Mouse (Mus musculus) midbrain, embryonic 15.5 days (tissue): ENCODE data around the gene Comtd1. TPM values are rescaled to one million over a fixed set of nuclear protein-coding genes. Genes with fewer than 3 reads are reported as not detected.

Experiments used
- ATAC-seq: fragments of 200-750 bp; cut with Nextera tagmentation; replicated peaks from 2 replicates; pipeline ENCODE4 v1.8.0; 2017; ENCODE audit warnings: moderate TSS enrichment
- H3K27ac ChIP-seq: fragments of 300-500 bp; sonication (generic); 2 replicates; pipeline ENCODE4 v1.5.1; 2015; ENCODE audit warnings: mild to moderate bottlenecking, inconsistent platforms
- H3K27me3 ChIP-seq: fragments of 300-500 bp; sonication (generic); replicated peaks from 2 replicates; pipeline ENCODE4 v1.6.1; 2015; ENCODE audit warnings: inconsistent platforms
- H3K36me3 ChIP-seq: fragments of 300-500 bp; sonication (generic); replicated peaks from 2 replicates; pipeline ENCODE4 v1.6.1; 2015; ENCODE audit warnings: inconsistent platforms
- H3K4me1 ChIP-seq: fragments of 300-500 bp; sonication (generic); 2 replicates; pipeline ENCODE4 v1.6.1; 2015; ENCODE audit warnings: inconsistent platforms
- H3K4me2 ChIP-seq: fragments of 300-500 bp; sonication (generic); 2 replicates; pipeline ENCODE4 v1.6.1; 2015; ENCODE audit warnings: inconsistent platforms, mild to moderate bottlenecking, moderate library complexity
- H3K4me3 ChIP-seq: fragments of 300-500 bp; sonication (generic); 2 replicates; pipeline ENCODE4 v1.5.1; 2015; ENCODE audit warnings: mild to moderate bottlenecking, inconsistent platforms
- H3K9ac ChIP-seq: fragments of 300-500 bp; sonication (generic); 2 replicates; pipeline ENCODE4 v1.6.1; 2015; ENCODE audit warnings: mild to moderate bottlenecking, inconsistent platforms
- H3K9me3 ChIP-seq: fragments of 300-500 bp; sonication (generic); 2 replicates; pipeline ENCODE4 v1.6.1; 2016; ENCODE audit warnings: inconsistent platforms
- WGBS: fragments of 180-500 bp; shearing (Covaris S2); methylation state at CpG from one replicate; pipeline ENCODE4 v1.1.7; 2015; ENCODE audit warnings: mixed read lengths; 5-methylcytosine and 5-hydroxymethylcytosine counted together
- polyA plus RNA-seq: library from polyadenylated mRNA; unstranded; fragments of >200 nt; fragmentation: Nextera tagmentation; extraction: Ambion mirVana; gene quantifications from 2 replicates; pipeline ENCODE4 v1.2.1, GENCODE M21; 2015

The Comtd1 gene
- polyA plus RNA-seq, 1 experiment from 2014 or later: 52.3 TPM

DNA sequence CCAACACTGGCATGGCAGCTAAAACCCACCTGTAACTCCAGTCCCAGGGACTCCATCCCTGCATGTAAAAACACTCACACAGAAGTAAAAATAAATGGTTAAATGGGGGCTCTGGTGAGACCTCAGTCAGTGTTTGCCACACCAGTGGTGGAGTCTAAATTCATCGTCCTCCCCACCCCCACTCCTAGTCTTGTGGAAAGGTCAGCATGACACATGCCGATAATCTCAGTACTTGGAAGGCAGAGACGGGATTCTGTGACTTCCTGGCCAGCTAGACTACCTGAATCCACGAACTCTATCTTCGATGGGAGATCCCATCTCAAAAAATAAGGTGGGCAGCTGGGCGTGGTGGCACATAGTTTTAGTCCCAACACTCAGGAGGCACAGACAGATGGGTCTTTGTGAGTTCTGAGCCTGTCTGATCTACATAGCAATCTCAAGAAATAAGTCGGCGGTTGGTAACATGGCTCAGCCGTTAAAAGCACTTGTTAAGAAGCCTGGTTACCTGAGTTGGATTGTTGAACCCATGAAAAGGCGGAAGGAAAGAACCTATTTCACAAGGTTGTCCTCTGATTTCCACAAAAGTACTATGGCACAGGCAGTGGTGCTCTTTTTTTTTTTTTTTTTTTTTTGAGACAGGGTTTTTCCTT, 36.9 kb downstream of the Comtd1 start:
- no peaks in the 10 kb centered on the region for H3K36me3 ChIP-seq
- no peak overlapping the region for H3K27ac ChIP-seq
- H3K4me1 ChIP-seq: no peaks in the 10 kb centered on the region
- H3K9me3 ChIP-seq: no peaks in the 10 kb centered on the region
- no peak overlapping the region for H3K9ac ChIP-seq
- H3K4me3 ChIP-seq: no peak overlapping the region
- WGBS: 89% methylated on average over 10 of the region's 10 CpGs
- ATAC-seq: no peak
- H3K4me2 ChIP-seq: no peak overlapping the region
- H3K27me3 ChIP-seq: no peaks in the 10 kb centered on the region

DNA sequence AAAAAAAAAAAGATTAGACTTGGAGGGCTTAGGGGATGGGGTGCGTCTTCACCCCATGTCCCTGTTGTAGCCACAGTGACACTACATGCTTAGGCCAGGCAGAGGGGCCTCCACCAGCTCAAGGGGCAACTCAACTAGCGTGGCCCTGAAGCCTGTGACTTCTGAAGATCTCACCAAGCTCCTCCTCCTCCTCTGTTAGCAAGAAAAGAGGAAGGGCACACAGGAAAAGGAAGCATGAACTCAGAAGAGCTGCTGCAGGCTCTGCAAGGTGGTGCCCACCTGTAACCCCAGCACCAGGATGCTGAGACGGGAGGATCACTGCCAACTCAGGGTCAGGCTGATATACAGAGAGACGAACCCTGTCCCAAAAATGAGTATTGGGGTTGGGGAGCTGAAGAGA, 37.5 kb downstream of the Comtd1 start:
- Histone ChIP-seq H3K27me3 (no peaks in the 10 kb centered on the region), H3K4me3 (no peak overlapping the region), H3K4me2 (no peak overlapping the region), H3K36me3 (no peaks in the 10 kb centered on the region), H3K4me1 (no peaks in the 10 kb centered on the region), H3K9ac (no peak overlapping the region), H3K9me3 (no peaks in the 10 kb centered on the region), H3K27ac (no peak overlapping the region)
- WGBS: 94% methylated on average over 4 of the region's 4 CpGs
- ATAC-seq: no peak

DNA sequence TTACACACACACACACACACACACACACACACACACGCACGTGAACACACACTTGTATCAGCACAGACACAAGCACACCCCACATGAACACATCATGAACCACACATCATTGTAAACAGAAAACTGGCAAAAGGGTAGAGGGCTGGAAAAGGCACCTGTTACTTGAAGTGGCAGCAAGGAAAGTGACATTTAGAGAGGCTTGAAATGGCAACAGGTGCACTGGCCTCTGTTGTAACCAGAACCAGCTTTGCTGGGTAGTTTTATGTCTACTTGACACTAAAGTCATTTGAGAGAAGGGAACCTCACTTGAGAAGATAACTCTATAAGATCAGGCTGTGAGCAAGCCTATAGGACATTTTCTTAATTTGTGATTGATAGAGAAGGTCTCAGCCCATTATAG, 39.4 kb downstream of the Comtd1 start:
- ATAC-seq: no peak
- H3K27ac ChIP-seq: no peak overlapping the region
- H3K4me1 ChIP-seq: no peaks in the 10 kb centered on the region
- H3K9me3 ChIP-seq: no peaks in the 10 kb centered on the region
- no peak overlapping the region for H3K4me3 ChIP-seq
- no peaks in the 10 kb centered on the region for H3K36me3 ChIP-seq
- H3K27me3 ChIP-seq: no peaks in the 10 kb centered on the region
- no peak overlapping the region for H3K9ac ChIP-seq
- H3K4me2 ChIP-seq: no peak overlapping the region
- 88% methylated on average over 2 of the region's 2 CpGs for WGBS

DNA sequence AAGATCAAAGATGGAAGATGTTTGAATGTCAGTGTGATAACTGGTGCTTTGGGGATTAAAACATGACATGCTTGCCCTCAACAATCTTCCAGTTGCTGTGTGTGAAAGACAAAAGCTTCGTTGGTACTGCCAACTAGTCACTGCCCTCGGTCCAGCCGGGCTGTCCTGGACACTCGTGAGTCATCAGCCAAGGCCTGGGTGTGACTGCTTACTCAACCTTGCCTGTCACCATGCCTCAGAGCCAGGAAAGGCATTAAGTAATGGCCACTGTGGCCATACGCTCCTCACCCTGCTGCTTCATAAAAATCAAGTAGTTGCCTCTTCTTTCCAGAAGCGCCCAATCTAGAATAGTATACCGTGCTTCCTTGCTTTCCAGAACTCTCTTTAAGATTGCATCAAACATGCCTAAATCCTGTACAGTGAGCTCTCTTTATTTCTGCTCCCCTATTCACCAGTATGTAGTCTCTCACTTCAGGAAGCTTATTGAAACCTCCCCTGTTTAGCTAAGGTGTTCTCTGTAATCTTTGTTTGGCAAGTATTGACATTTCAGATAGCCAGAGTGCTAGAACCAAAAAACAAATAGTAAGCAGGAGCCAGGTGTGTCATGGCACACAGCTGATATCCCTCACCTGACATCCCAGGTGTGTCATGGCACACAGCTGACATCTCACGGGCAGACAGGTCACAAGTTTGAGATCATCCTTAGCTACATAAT, 40.4 kb downstream of the Comtd1 start:
- ATAC-seq: no peak
- no peak overlapping the region for H3K9ac ChIP-seq
- H3K27me3 ChIP-seq: no peaks in the 10 kb centered on the region
- no peaks in the 10 kb centered on the region for H3K36me3 ChIP-seq
- 91% methylated on average over 8 of the region's 8 CpGs for WGBS
- no peak overlapping the region for H3K27ac ChIP-seq
- no peak overlapping the region for H3K4me3 ChIP-seq
- no peaks in the 10 kb centered on the region for H3K4me1 ChIP-seq
- no peaks in the 10 kb centered on the region for H3K9me3 ChIP-seq
- no peak overlapping the region for H3K4me2 ChIP-seq

DNA sequence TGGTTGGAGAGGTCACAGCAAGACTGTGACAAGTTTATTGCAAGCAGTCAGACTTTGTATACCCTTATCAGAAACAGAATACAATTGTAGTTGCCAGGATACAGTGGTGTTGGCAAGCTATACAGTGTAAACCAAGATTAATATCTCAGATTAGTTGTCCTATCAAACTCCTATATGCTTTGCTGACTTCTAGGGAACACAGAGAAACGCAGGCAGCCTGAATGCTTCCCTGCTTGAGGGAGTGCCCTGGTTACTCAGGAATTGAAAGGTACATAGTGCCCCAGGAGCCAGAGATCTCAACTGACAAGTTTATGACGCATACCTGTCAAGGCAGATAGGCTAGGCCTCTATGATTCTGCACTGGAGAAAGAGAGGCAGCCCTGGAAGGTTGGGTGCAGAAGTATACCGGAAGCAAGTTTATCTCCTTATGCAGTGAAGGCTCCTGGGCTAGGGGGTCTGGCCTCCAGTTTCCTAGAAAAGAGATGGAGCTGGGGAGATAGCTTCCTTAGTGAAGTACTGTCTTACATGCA, 42.1 kb downstream of the Comtd1 start:
- H3K27me3 ChIP-seq: no peaks in the 10 kb centered on the region
- H3K4me1 ChIP-seq: no peaks in the 10 kb centered on the region
- no peak overlapping the region for H3K9ac ChIP-seq
- 83% methylated on average over 3 of the region's 3 CpGs for WGBS
- H3K4me3 ChIP-seq: no peak overlapping the region
- H3K4me2 ChIP-seq: no peak overlapping the region
- H3K36me3 ChIP-seq: no peaks in the 10 kb centered on the region
- H3K9me3 ChIP-seq: no peaks in the 10 kb centered on the region
- H3K27ac ChIP-seq: no peak overlapping the region
- no peak for ATAC-seq

DNA sequence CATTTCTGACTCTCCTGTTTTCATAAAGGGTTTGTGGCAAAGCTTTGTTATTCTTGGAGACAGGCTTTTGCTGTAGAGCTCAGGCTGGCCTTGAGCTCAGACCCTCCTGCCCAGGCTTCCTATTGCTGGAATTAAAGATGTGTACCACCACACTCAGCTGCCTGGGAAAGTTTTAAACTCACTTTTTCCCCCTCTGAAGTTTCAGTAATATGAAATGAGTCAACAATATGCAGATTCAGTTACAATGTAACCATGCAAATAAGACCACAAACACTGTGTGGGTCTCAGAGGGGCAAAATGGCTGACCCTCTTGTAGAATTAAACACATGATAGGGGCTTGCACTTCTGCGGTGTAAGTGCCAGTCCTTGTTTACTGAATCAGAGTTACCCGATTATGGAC, 42.6 kb downstream of the Comtd1 start:
- Histone ChIP-seq H3K36me3 (no peaks in the 10 kb centered on the region), H3K27ac (no peak overlapping the region), H3K4me2 (no peak overlapping the region), H3K4me3 (no peak overlapping the region), H3K9ac (no peak overlapping the region), H3K9me3 (no peaks in the 10 kb centered on the region), H3K27me3 (no peaks in the 10 kb centered on the region), H3K4me1 (no peaks in the 10 kb centered on the region)
- 93% methylated on average over 2 of the region's 2 CpGs for WGBS
- no peak for ATAC-seq

DNA sequence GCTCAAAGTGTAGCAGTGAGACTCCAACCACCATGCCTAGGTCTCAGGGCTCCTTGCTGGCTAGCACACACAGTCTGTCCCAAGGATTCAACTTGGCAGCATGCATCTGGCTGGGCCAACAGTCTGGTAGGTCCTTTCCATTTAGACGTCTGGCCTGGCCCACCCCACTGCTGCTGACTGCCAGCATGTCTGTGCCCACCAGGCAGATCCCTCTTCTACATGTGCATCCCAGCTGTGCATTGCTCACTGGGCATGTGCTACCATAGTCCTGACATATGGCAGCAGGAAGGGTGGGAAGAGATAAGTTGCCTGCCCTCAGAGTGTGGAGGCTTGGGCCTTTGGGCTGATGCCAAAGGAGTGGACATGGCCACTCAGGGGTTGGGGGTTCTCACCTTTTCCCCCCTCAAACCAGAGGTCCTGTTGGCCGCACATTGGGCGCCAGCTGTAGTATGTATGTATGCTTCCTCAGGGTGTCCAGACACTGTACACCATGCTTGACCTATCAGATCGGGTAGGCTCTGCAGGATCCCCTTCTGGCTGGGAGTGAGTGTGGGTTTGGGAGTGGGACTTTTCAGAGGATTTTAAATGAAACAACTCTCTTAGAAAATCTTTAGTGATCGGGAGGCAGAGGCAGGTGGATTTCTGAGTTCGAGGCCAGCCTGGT, 46.1 kb downstream of the Comtd1 start:
- no peak overlapping the region for H3K9ac ChIP-seq
- WGBS: 94% methylated on average over 6 of the region's 6 CpGs
- no peak overlapping the region for H3K27ac ChIP-seq
- ATAC-seq: no peak
- no peaks in the 10 kb centered on the region for H3K4me1 ChIP-seq
- H3K9me3 ChIP-seq: no peaks in the 10 kb centered on the region
- no peaks in the 10 kb centered on the region for H3K27me3 ChIP-seq
- no peaks in the 10 kb centered on the region for H3K36me3 ChIP-seq
- no peak overlapping the region for H3K4me3 ChIP-seq
- H3K4me2 ChIP-seq: no peak overlapping the region

DNA sequence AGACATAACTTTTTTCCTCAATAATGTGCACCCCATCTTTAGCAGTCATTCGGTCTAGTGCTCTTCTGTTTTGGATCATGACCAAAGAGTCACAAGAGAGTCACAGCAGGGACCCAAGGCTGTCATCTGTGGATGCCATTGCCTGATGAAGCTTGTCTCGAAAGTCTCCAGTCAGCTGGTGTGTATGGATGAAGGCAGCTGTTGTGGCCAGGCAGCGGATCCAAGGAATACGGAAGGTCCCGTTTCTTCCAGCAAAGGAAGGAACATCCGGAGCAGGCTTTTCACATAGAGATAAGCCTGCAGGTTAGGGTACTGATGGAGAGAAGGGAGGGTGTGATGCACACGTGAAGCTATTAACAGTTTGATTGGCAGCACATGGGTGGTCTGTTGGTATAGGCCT, 47.2 kb downstream of the Comtd1 start:
- no peaks in the 10 kb centered on the region for H3K4me1 ChIP-seq
- no peak overlapping the region for H3K27ac ChIP-seq
- WGBS: 78% methylated on average over 7 of the region's 7 CpGs
- no peak for ATAC-seq
- H3K4me2 ChIP-seq: no peak overlapping the region
- H3K36me3 ChIP-seq: no peaks in the 10 kb centered on the region
- H3K4me3 ChIP-seq: no peak overlapping the region
- no peak overlapping the region for H3K9ac ChIP-seq
- H3K9me3 ChIP-seq: no peaks in the 10 kb centered on the region
- no peaks in the 10 kb centered on the region for H3K27me3 ChIP-seq

DNA sequence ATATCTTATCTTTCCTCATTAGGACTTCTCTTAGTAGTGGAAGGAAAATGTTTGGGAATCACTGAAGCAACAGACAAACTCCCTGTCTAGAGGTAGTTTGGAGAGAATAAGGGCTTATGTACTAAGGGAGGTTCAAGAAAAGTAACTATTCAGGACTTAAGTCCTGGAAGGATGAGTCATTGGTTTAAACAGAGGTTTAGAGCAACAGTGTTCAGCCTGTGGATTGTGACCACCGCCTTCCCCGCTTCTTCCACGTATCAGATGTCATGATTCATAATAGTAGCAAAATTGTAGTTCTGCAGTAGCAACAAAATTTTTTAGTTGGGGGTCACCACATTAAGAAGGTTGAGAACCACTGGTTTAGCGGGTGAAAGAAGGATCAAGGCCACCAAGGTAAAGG, 48.1 kb downstream of the Comtd1 start:
- H3K4me1 ChIP-seq: no peaks in the 10 kb centered on the region
- no peak overlapping the region for H3K4me3 ChIP-seq
- no peak overlapping the region for H3K4me2 ChIP-seq
- no peaks in the 10 kb centered on the region for H3K27me3 ChIP-seq
- no peak overlapping the region for H3K27ac ChIP-seq
- ATAC-seq: no peak
- 96% methylated on average over 4 of the region's 4 CpGs for WGBS
- no peak overlapping the region for H3K9ac ChIP-seq
- H3K36me3 ChIP-seq: no peaks in the 10 kb centered on the region
- H3K9me3 ChIP-seq: no peaks in the 10 kb centered on the region

Other genes starting within 250 kb of the Comtd1 start
- 0.15 TPM in 1 of 2 replicates, not detected in the other for gene Dupd1, start 134.4 kb downstream of the Comtd1 start, polyA plus RNA-seq
- 22.2 and 22.5 TPM in 2 replicates for gene Samd8, start 98.4 kb downstream of the Comtd1 start, polyA plus RNA-seq
- gene Dusp13, start 97.8 kb downstream of the Comtd1 start, polyA plus RNA-seq: not detected in 2 replicates
- 265 and 272 TPM in 2 replicates for gene Vdac2, start 23.7 kb downstream of the Comtd1 start, polyA plus RNA-seq
- 5.8 and 5.9 TPM in 2 replicates for gene Zfp503, start 140.6 kb upstream of the Comtd1 start, polyA plus RNA-seq
- 0.31 and 0.32 TPM in 2 replicates for gene Lrmda, start 170.7 kb upstream of the Comtd1 start, polyA plus RNA-seq